Comparison of ENCODE assay signal across 9 mouse cellular contexts in genomic region chr6:48546271-48546670, GRCm38 (mm10). TPM values are rescaled to one million over a fixed set of nuclear protein-coding genes. Genes with fewer than 3 reads are reported as not detected.
DNase-seq lines count a peak whose midpoint lies in the region; ATAC-seq and TF ChIP-seq lines count a peak whose summit lies in the region.
"Had no signal": no experiment of that assay in that cellular context is flagged by ENCODE, and none has a peak within 500 bp of the region (broad histone marks: within the 10 kb centered on the region; RNA-seq: fewer than 3 reads in every experiment).

No protein-coding gene starts in this region.

- H3K9ac ChIP-seq in forebrain, embryonic 16.5 days (replicated peaks; ENCODE audit: low read depth, low read length), result no peak overlapping the region
- no peak overlapping the region for H3K9ac ChIP-seq in midbrain, embryonic 13.5 days (replicated peaks)
- no peak overlapping the region for H3K9ac ChIP-seq in midbrain, embryonic 11.5 days (ENCODE audit: low read length)
- no peak overlapping the region for H3K9ac ChIP-seq in lung, embryonic 14.5 days

- H3K4me1 ChIP-seq in forebrain, embryonic 10.5 days, result peaks cover 13% of the 10 kb centered on the region
- no peaks in the 10 kb centered on the region for H3K4me1 ChIP-seq in forebrain, embryonic 16.5 days (replicated peaks; ENCODE audit: control insufficient read depth, insufficient read depth, low read length)
- no peaks in the 10 kb centered on the region for H3K4me1 ChIP-seq in midbrain, embryonic 13.5 days (replicated peaks)
- no peaks in the 10 kb centered on the region for H3K4me1 ChIP-seq in midbrain, embryonic 11.5 days (ENCODE audit: control insufficient read depth, insufficient read depth, low read length)
- H3K4me1 ChIP-seq in lung, embryonic 14.5 days (ENCODE audit: insufficient read depth), result peaks cover 7% of the 10 kb centered on the region

- no peaks in the 10 kb centered on the region for H3K9me3 ChIP-seq in forebrain, embryonic 10.5 days
- H3K9me3 ChIP-seq in forebrain, embryonic 16.5 days (ENCODE audit: control insufficient read depth, low read length), result no peaks in the 10 kb centered on the region
- no peaks in the 10 kb centered on the region for H3K9me3 ChIP-seq in midbrain, embryonic 13.5 days
- H3K9me3 ChIP-seq in midbrain, embryonic 11.5 days (ENCODE audit: control insufficient read depth, low read length), result no peaks in the 10 kb centered on the region
- no peaks in the 10 kb centered on the region for H3K9me3 ChIP-seq in lung, embryonic 14.5 days (ENCODE audit: low read depth, low read length)

- intact Hi-C loops in gastrocnemius, postnatal 14 days (cut with DNase I; ENCODE audit: low total_unique reads), result loop anchor here (5.0 kb wide), 1 partner anchor 46 kb away; the partner anchor contains the start of genes Gm44965 and Repin1

- H3K4me2 ChIP-seq in forebrain, embryonic 16.5 days (ENCODE audit: low read length), result no peak overlapping the region
- H3K4me2 ChIP-seq in midbrain, embryonic 13.5 days (replicated peaks), result no peak overlapping the region
- H3K4me2 ChIP-seq in midbrain, embryonic 11.5 days, result no peak overlapping the region
- H3K4me2 ChIP-seq in lung, embryonic 14.5 days, result no peak overlapping the region

- ATAC-seq in forebrain, embryonic 16.5 days, result no peak
- peak; percentile 9; the same call in 1 of the 2 replicates for ATAC-seq in midbrain, embryonic 13.5 days
- no peak for ATAC-seq in midbrain, embryonic 11.5 days (ENCODE audit: low FRiP score)
- no peak for ATAC-seq in lung, embryonic 14.5 days (ENCODE audit: insufficient read depth)

- H3K36me3 ChIP-seq in forebrain, embryonic 10.5 days (replicated peaks), result peaks cover 13% of the 10 kb centered on the region
- no peaks in the 10 kb centered on the region for H3K36me3 ChIP-seq in forebrain, embryonic 16.5 days (ENCODE audit: control insufficient read depth, insufficient read depth)
- H3K36me3 ChIP-seq in midbrain, embryonic 13.5 days, result peaks cover 20% of the 10 kb centered on the region
- no peaks in the 10 kb centered on the region for H3K36me3 ChIP-seq in midbrain, embryonic 11.5 days (ENCODE audit: control insufficient read depth, insufficient read depth, low read length)
- H3K36me3 ChIP-seq in lung, embryonic 14.5 days (ENCODE audit: insufficient read depth), result no peaks in the 10 kb centered on the region

- no peak overlapping the region for H3K4me3 ChIP-seq in forebrain, embryonic 10.5 days
- no peak overlapping the region for H3K4me3 ChIP-seq in forebrain, embryonic 16.5 days (replicated peaks; ENCODE audit: low read length)
- no peak overlapping the region for H3K4me3 ChIP-seq in midbrain, embryonic 13.5 days (replicated peaks)
- H3K4me3 ChIP-seq in midbrain, embryonic 11.5 days (ENCODE audit: low read depth, low read length), result no peak overlapping the region
- H3K4me3 ChIP-seq in lung, embryonic 14.5 days (ENCODE audit: low read depth, low read length), result no peak overlapping the region

- whole genome bisulfite sequencing in forebrain, embryonic 10.5 days, result 71% methylated on average over 1 of the region's 1 CpGs
- 54% methylated on average over 1 of the region's 1 CpGs for WGBS in forebrain, embryonic 16.5 days
- WGBS in midbrain, embryonic 13.5 days, result 67% methylated on average over 1 of the region's 1 CpGs
- WGBS in midbrain, embryonic 11.5 days, result 60% methylated on average over 1 of the region's 1 CpGs
- 63% methylated on average over 1 of the region's 1 CpGs for WGBS in lung, embryonic 14.5 days

- H3K27me3 ChIP-seq in forebrain, embryonic 10.5 days (ENCODE audit: poor library complexity, severe bottlenecking), result no peaks in the 10 kb centered on the region
- H3K27me3 ChIP-seq in forebrain, embryonic 16.5 days (replicated peaks; ENCODE audit: control insufficient read depth, insufficient read depth, low read length), result no peaks in the 10 kb centered on the region
- H3K27me3 ChIP-seq in midbrain, embryonic 13.5 days, result no peaks in the 10 kb centered on the region
- H3K27me3 ChIP-seq in midbrain, embryonic 11.5 days (ENCODE audit: control insufficient read depth, insufficient read depth, low read length), result no peaks in the 10 kb centered on the region
- no peaks in the 10 kb centered on the region for H3K27me3 ChIP-seq in lung, embryonic 14.5 days (ENCODE audit: insufficient read depth, low read length)

- TF ChIP-seq CTCF in lung, embryonic 14.5 days (IDR thresholded peaks at IDR 0.05; ENCODE audit: low read depth), result peak; percentile 71

- no peak overlapping the region for H3K27ac ChIP-seq in forebrain, embryonic 10.5 days
- no peak overlapping the region for H3K27ac ChIP-seq in forebrain, embryonic 16.5 days (ENCODE audit: low read length)
- H3K27ac ChIP-seq in midbrain, embryonic 13.5 days, result no peak overlapping the region
- no peak overlapping the region for H3K27ac ChIP-seq in midbrain, embryonic 11.5 days (ENCODE audit: low read depth, low read length)
- no peak overlapping the region for H3K27ac ChIP-seq in lung, embryonic 14.5 days (ENCODE audit: low read depth)

- DNase-seq in forebrain, embryonic 10.5 days (ENCODE audit: extremely low spot score, low spot score), result peak; percentile 44
- DNase-seq in midbrain, embryonic 11.5 days (ENCODE audit: low spot score, missing footprints), result no peak
- DNase-seq in embryo, embryonic 10 days (ENCODE audit: low spot score), result peak; percentile 61
- peak; percentile 55 for DNase-seq in lung, embryonic 14.5 days
- DNase-seq in gastrocnemius, postnatal 14 days, result no peak
- no peak for DNase-seq in right cerebral cortex, postnatal 10 days (ENCODE audit: low spot score in 2 of 2)

RNA-seq across cellular contexts. Expression of gene Lrrc61, which starts 8.3 kb away (rescaled TPM):
- 15.2 and 16.5 TPM in 2 replicates for polyA plus RNA-seq in forebrain, embryonic 10.5 days (2016; fragmentation: Nextera tagmentation; extraction: Ambion mirVana)
- polyA plus RNA-seq in forebrain, embryonic 16.5 days (2015; fragmentation: Nextera tagmentation; extraction: Ambion mirVana), result 18.6 and 21.6 TPM in 2 replicates
- 20.8 and 21.2 TPM in 2 replicates for polyA plus RNA-seq in midbrain, embryonic 13.5 days (2015; fragmentation: Nextera tagmentation; extraction: Ambion mirVana)
- polyA plus RNA-seq in midbrain, embryonic 11.5 days (2014; fragmentation: Nextera tagmentation; extraction: Ambion mirVana), result 15.5 and 15.9 TPM in 2 replicates
- polyA plus RNA-seq in lung, embryonic 14.5 days (2014; fragmentation: Nextera tagmentation; extraction: Ambion mirVana), result 5.4 and 7.8 TPM in 2 replicates
- total RNA-seq in gastrocnemius, postnatal 14 days (2021), result 10 to 100 TPM; 13.2 to 15.4 TPM

RNA-seq across cellular contexts. Expression of gene Atp6v0e2, which starts 8.9 kb away (rescaled TPM):
- polyA plus RNA-seq in forebrain, embryonic 10.5 days (2016; fragmentation: Nextera tagmentation; extraction: Ambion mirVana), result 43.4 and 44.0 TPM in 2 replicates
- 226 and 248 TPM in 2 replicates for polyA plus RNA-seq in forebrain, embryonic 16.5 days (2015; fragmentation: Nextera tagmentation; extraction: Ambion mirVana)
- polyA plus RNA-seq in midbrain, embryonic 13.5 days (2015; fragmentation: Nextera tagmentation; extraction: Ambion mirVana), result 174 and 176 TPM in 2 replicates
- 64.4 and 71.4 TPM in 2 replicates for polyA plus RNA-seq in midbrain, embryonic 11.5 days (2014; fragmentation: Nextera tagmentation; extraction: Ambion mirVana)
- 7.4 and 7.9 TPM in 2 replicates for polyA plus RNA-seq in lung, embryonic 14.5 days (2014; fragmentation: Nextera tagmentation; extraction: Ambion mirVana)
- total RNA-seq in gastrocnemius, postnatal 14 days (2021), result 10 to 100 TPM; 48.6 to 48.9 TPM

RNA-seq across cellular contexts. Expression of gene Rarres2, which starts 26.3 kb away (rescaled TPM):
- 0.30 and 0.41 TPM in 2 replicates for polyA plus RNA-seq in forebrain, embryonic 10.5 days (2016; fragmentation: Nextera tagmentation; extraction: Ambion mirVana)
- 3.6 and 4.5 TPM in 2 replicates for polyA plus RNA-seq in forebrain, embryonic 16.5 days (2015; fragmentation: Nextera tagmentation; extraction: Ambion mirVana)
- 2.5 and 2.9 TPM in 2 replicates for polyA plus RNA-seq in midbrain, embryonic 13.5 days (2015; fragmentation: Nextera tagmentation; extraction: Ambion mirVana)
- polyA plus RNA-seq in midbrain, embryonic 11.5 days (2014; fragmentation: Nextera tagmentation; extraction: Ambion mirVana), result 1.4 and 1.6 TPM in 2 replicates
- 43.1 and 47.0 TPM in 2 replicates for polyA plus RNA-seq in lung, embryonic 14.5 days (2014; fragmentation: Nextera tagmentation; extraction: Ambion mirVana)
- total RNA-seq in gastrocnemius, postnatal 14 days (2021), result 10 to 100 TPM; 22.2 to 35.7 TPM

RNA-seq across cellular contexts. Expression of gene Gm45021, which starts 43.1 kb away (rescaled TPM):
- polyA plus RNA-seq in forebrain, embryonic 10.5 days (2016; fragmentation: Nextera tagmentation; extraction: Ambion mirVana), result not detected in 2 replicates
- polyA plus RNA-seq in forebrain, embryonic 16.5 days (2015; fragmentation: Nextera tagmentation; extraction: Ambion mirVana), result not detected in 2 replicates
- not detected in 2 replicates for polyA plus RNA-seq in midbrain, embryonic 13.5 days (2015; fragmentation: Nextera tagmentation; extraction: Ambion mirVana)
- polyA plus RNA-seq in midbrain, embryonic 11.5 days (2014; fragmentation: Nextera tagmentation; extraction: Ambion mirVana), result not detected in 2 replicates
- polyA plus RNA-seq in lung, embryonic 14.5 days (2014; fragmentation: Nextera tagmentation; extraction: Ambion mirVana), result not detected in 2 replicates
- not detected for total RNA-seq in gastrocnemius, postnatal 14 days (2021)
- total RNA-seq: heart, adult 18-20 months had no signal

RNA-seq across cellular contexts. Expression of gene Repin1, which starts 47.4 kb away (rescaled TPM):
- polyA plus RNA-seq in forebrain, embryonic 10.5 days (2016; fragmentation: Nextera tagmentation; extraction: Ambion mirVana), result 53.1 and 56.8 TPM in 2 replicates
- polyA plus RNA-seq in forebrain, embryonic 16.5 days (2015; fragmentation: Nextera tagmentation; extraction: Ambion mirVana), result 32.9 and 34.4 TPM in 2 replicates
- polyA plus RNA-seq in midbrain, embryonic 13.5 days (2015; fragmentation: Nextera tagmentation; extraction: Ambion mirVana), result 44.6 and 47.2 TPM in 2 replicates
- 39.9 and 44.1 TPM in 2 replicates for polyA plus RNA-seq in midbrain, embryonic 11.5 days (2014; fragmentation: Nextera tagmentation; extraction: Ambion mirVana)
- polyA plus RNA-seq in lung, embryonic 14.5 days (2014; fragmentation: Nextera tagmentation; extraction: Ambion mirVana), result 30.3 and 31.5 TPM in 2 replicates
- total RNA-seq in gastrocnemius, postnatal 14 days (2021), result 10 to 100 TPM; 18.5 to 19.0 TPM

Comparison
In these comparisons a context has a peak if more than half of its experiments do, and no peak if none do; other contexts are left out.
1. DNase-seq: peak in forebrain, embryonic 10.5 days (single experiment), embryo, embryonic 10 days (single experiment) and lung, embryonic 14.5 days (single experiment); none in midbrain, embryonic 11.5 days (single experiment), gastrocnemius, postnatal 14 days (single experiment) and right cerebral cortex, postnatal 10 days (0 of 2).